Comparison of ENCODE assay signal across 13 mouse cellular contexts in genomic region chr17:65903826-65904225, GRCm38 (mm10).
"Had no signal": no experiment of that assay in that cellular context is flagged by ENCODE, and none has a peak within 500 bp of the region (broad histone marks: within the 10 kb centered on the region; RNA-seq: fewer than 3 reads in every experiment).

No protein-coding gene starts in this region.

- DNase-seq: kidney, adult 11 months; kidney, adult 8-10 months; kidney, postnatal 10 days; kidney, postnatal 36 days; layer of hippocampus, postnatal 36 days; liver, postnatal 0 days; lung, embryonic 14.5 days; spleen, adult 18-20 months; thymus, adult 18-20 months; thymus, postnatal 36 days had no signal

- ATAC-seq: intestine, embryonic 15.5 days; liver, postnatal 0 days; lung, postnatal 0 days; midbrain, embryonic 15.5 days had no signal
